Mouse (Mus musculus) adrenal gland, postnatal 10 days (tissue): Measurements from ENCODE around the gene Leng9. TPM values are rescaled to one million over a fixed set of nuclear protein-coding genes. Genes with fewer than 3 reads are reported as not detected.
A peak's percentile ranks its signal among the peaks of the same experiment; 100 is the strongest.

Experiments
- DNase-seq: peaks from one replicate; pipeline ENCODE4 v3.0.0; 2021; ENCODE audit warnings: mixed read lengths
- total RNA-seq, 2 experiments: library from RNA; stranded (reverse); gene quantifications; 2 replicates each; pipeline ENCODE4 v1.2.3; 2021

Leng9 gene
- total RNA-seq, 2 experiments from 2014 or later: 5.5 to 9.8 TPM

DNA sequence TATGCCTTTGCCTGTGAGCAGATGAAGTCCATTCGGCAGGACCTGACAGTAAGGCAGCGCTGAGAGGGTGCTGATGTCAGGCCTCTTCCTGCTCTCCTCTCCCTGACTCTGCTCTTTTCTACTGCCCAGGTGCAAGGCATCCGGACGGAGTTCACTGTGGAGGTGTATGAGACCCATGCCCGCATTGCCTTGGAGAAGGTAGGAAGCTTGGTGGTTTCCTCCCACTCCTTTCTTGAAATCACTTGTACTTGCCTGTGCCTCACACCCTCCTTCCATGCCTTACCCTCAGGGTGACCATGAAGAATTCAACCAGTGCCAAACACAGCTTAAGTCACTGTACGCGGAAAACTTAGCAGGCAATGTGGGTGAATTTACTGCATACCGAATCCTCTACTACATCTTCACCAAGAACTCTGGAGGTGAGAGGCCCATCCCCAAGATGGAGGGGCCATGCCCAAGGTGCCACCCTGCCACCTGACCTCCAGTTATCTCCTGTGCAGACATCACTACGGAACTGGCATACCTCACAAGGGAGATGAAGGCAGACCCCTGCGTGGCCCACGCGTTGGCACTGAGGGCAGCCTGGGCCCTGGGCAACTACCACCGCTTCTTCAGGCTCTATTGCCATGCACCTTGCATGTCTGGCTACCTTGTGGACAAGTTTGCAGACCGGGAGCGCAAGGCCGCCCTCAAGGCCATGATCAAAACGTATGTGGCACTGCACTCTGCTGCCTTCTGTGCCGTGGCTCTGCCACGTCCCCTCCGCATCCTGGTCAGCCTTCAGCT, 5.2 kb downstream of the Leng9 start:
- DNase-seq: no peak

- DNase-seq: no peak
Observed at GRCm38 (mm10) chr7:4144046-4144445, 6.1 kb downstream of the Leng9 start.

GRCm38 (mm10) chr7:4143506-4143905, 6.7 kb downstream of the Leng9 start:
- DNase-seq: no peak

- no peak for DNase-seq
Observed at GRCm38 (mm10) chr7:4142796-4143445, 7.3 kb downstream of the Leng9 start.

GRCm38 (mm10) chr7:4141648-4142325, 8.4 kb downstream of the Leng9 start:
- no peak for DNase-seq

DNA sequence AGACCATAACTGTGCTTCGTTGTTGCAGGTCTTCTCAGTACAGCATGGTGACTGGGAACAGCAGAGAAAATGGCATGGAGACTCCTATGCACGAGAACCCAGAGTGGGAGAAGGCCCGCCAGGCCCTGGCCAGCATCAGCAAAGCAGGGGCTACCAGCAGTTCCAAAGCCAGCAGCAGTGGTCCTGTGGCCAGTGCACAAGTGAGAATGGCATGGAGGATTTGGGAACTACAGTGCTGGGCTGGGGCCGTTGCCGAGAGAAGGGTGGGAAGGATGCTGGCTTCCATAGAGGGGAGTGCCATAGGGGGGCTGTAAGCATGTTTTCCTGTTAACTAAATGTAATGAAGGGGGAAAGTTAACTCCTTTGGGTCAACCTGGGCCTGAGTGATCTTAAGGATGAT, 10.8 kb downstream of the Leng9 start:
- DNase-seq: no peak

DNA sequence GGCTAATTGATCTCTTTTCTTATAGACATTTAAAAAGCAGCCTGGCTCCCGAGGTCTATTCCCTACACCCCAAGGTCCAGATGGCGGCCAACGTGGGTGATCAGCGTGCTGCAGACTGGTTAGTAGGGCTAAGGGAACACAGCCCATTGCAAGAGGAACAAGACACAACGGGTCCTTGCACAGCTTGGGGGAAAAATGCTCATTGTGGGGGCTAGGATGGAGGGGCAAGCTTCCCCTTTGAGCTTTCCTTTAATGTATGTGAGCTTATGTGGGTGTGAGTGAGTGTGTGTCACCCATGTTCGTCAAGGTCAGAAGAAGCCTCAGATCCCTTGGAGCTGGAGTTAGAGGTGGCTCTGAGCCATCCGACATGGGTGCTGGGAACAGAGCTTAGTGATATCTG, 11.5 kb downstream of the Leng9 start:
- DNase-seq: no peak

- DNase-seq: no peak
Observed at GRCm38 (mm10) chr7:4138181-4138580, 12.0 kb downstream of the Leng9 start.

DNA sequence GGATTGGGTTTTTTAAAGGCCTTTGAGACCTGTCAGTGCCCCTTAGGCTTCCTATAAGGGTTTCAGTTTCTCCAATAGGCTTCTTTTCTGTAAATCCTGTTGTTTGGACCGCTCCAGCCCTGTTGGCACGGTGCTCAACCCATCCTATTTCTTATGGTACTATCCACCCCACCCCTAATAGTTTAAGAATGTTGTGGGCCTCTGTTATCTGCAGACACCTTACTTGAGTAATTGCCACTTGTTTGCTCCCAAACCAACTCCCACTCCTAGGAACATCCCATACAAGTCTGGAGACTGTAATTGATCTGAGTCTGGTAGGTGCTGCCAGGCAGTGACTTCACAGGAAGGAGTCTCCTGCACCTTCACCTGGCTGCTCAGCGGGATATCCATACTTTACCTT, 12.4 kb downstream of the Leng9 start:
- no peak for DNase-seq

- peak; percentile 99 for DNase-seq
Observed at GRCm38 (mm10) chr7:4136771-4137531, 13.2 kb downstream of the Leng9 start, which contains the start of gene Leng8. Gene Leng8, plus strand, starts transcription at chr7:4137039.

- no peak for DNase-seq
Observed at GRCm38 (mm10) chr7:4136404-4136770, 13.8 kb downstream of the Leng9 start.

DNA sequence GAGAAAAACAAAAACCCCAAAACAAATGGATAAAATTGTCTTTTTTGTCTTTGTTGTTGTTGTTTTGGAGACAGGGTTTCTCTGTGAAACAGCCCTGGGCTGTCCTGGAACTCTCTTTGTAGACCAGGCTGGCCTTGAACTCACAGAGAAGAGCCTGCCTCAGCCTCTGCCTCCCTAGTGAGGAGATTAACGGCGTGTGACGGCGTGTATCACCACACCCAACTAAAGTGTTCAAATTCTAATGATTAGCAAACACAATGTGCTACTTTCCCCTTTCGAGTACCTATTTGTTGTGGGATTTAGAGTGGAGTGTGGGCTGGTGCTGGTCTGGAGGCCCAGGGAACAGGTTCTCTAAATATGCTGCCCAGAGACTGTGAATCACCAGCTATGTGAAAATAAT, 15.3 kb downstream of the Leng9 start:
- no peak for DNase-seq

DNA sequence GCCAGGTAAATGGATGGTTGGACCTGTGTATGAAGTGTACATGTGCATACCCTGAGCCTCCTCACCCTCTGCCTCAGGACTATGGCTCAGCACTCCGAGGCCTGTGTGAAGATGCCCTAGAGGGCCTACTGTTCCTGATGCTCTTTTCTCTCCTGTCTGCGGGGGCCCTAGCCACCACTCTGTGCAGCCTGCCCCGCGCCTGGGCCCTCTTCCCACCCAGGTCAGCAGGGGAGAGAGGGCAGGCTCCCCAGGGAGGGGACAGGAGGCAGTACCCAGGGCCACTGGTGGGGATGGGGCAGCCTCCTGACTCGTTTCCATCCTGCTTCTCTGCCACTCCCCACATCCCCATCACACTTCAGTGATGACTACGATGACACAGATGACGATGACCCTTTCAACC, 17.2 kb downstream of the Leng9 start:
- no peak for DNase-seq

GRCm38 (mm10) chr7:4132581-4132980, 17.6 kb downstream of the Leng9 start:
- no peak for DNase-seq

- no peak for DNase-seq
Observed at GRCm38 (mm10) chr7:4131964-4132363, 18.2 kb downstream of the Leng9 start.

DNA sequence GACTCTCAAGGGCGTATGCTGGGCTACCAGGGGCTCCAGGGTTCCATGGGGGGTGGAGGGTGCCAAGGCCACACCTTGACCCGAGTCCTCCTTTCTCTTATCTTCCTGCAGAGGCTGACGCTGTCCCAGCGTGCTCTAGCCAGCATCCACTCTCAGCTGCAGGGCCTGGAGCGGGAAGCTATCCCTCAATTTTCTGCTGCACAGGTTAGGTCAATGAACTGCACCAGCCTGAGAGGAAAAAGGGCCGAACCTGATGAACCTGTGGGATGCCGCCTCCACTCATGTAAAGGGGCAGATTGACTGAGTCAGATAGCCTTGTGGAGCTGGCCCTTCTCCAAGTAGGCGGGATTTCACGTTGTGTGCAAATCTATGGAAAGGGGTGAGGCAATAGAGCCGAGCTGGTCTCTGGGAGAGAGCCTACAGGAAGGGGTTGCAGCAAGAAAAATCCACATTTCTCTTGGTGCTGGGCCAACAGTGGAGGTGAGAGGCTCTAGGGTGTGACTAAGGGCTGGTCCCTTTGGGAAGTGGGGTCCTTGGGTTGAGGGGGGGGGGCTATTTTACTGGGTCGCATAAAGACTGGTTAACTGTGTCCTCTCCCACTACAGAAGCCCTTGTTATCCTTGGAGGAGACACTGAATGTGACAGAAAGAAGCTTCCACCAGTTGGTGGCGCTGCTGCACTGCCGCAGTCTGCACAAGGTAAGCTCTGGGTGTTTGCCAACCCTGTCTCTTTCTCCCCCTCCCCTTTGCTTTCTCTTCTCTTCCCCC, 19.3 kb downstream of the Leng9 start:
- DNase-seq: peak; percentile 87

DNA sequence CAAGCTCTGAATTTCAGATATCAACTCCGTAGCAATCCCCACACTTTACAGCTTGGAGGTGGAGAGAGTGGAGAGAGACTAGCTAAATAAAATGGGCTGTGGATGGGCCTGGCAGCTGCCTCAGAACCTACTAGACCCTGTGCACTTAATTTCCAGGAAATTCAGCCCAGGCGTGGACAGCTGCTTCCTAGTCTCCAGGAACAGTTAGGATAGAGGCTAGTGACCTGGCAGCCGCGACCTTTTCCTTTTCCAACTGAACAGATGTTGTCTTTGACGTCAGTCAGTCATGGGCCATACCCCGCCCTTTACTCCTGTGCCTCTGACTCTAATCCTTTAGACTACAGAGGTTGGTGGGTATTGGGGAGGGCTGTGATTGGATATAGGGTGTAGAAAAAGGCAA, 21.3 kb downstream of the Leng9 start:
- no peak for DNase-seq

DNA sequence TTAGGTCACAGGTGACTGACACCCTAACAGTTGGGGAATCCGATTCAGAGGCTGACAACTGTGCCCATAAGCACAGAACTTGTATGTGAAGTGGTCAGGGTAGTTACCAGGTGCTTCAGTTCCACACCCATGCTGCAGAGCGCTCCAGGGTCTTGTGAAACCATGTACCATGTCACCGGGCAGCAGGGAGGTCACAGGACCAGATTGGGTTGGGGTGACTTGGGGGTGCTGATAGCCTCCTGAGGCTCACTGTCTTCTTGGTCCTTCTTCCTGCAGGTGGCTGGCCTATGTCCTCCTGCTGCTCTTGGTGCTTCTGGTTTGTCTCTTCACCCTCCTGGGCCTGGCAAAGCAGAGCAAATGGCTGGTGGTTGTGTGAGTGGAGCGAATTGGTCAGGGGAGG, 22.3 kb downstream of the Leng9 start:
- DNase-seq: no peak

DNA sequence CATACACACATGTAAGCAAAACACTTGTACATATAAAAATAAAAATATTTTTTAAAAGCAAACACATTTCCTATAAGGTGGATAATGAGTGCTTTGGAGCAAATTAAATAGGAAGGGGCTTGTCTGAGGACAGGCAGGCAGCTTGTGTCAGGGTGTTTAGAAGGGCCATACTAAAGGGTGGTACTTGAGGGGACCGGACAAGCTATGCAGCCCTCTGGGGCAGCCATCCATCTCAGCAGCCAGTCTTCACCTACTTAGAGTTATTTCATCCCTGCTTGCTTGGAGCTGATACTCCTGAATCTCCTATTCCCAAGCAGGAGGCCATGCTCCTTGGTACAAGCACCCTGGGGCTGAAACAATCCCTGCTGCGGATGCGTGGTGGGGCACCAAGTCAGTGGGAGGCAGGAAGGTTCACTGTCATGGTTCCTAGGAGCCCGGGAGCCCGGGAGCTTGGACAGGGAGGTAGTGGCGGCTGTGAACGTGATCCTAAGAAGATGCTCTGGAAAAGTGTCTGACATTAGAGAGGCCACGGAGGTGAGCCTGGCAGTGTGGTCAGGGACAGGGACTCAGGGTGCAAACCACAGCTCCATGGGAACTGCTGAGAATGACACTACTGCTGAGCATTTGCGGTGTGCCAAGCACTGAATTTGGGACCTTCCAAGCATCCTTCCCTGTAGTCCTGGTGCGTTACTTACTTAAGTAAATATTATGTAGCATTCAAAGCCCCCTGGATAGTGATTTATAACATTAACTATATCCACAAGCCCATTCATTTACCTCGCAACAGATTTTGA, 23.0 kb downstream of the Leng9 start:
- no peak for DNase-seq

GRCm38 (mm10) chr7:4125306-4125705, 24.9 kb downstream of the Leng9 start:
- DNase-seq: no peak

DNA sequence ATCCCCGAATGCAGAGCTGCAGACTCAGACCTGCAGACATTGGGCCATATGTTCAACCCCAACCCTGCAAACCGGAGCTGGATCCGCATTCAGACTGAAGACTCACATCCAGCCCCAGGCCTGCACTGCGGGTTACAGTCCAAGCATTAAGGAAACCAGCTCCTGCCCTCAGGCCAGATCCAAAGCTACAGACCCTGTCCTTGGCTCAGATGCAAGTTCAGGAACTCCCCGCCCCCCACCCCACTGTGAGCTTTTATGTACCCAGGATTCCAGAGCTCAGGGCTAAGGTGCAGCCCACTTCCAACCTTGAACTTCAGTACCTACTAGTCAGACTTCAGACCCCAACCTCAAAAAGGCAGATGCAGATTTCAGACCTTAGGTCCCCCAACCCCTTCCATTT, 25.3 kb downstream of the Leng9 start:
- no peak for DNase-seq
